Mouse (Mus musculus) bone marrow, adult 2 months (tissue): ENCODE data around the gene Ptger2.

ENCODE experiments used
- CTCF ChIP-seq: fragments of 200-500 bp; IDR thresholded peaks from 2 replicates; pipeline ENCODE4 v1.5.1; 2011; ENCODE audit warnings: low read length, control low read depth; ENCODE audit not compliant: control insufficient read depth, insufficient read depth
- POLR2A ChIP-seq: fragments of 200-500 bp; IDR thresholded peaks from 2 replicates; pipeline ENCODE4 v1.6.1; 2011; ENCODE audit warnings: low read depth, mild to moderate bottlenecking, control low read depth, low read length, borderline replicate concordance; ENCODE audit not compliant: control insufficient read depth

DNA sequence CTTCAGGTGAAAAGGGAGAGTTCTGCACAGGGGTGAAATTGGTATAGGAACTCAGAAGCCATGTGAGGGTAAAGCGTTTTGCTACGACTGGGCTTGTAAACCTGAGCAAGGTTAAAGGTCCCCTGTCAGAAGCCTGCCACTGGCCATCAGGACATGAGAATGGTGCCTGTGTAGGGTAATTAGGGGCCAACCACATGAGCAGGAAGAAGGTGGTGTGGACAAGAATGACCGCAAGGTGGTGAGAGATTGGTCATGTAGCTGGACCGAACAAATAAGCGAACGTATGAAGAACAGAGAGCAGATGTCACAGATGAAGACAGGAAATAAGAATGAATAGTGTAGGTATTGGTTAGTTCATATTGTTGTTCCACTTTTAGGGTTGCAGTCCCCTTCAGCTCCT lies 23.7 kb downstream of the Ptger2 start:
- no peak for TF ChIP-seq CTCF
- no peak for TF ChIP-seq POLR2A
